Mouse (Mus musculus) neural tube, embryonic 15.5 days (tissue): ENCODE data around the gene Ccdc185. TPM values are rescaled to one million over a fixed set of nuclear protein-coding genes. Genes with fewer than 3 reads are reported as not detected.

ENCODE experiments used
- ATAC-seq: fragments of 200-750 bp; cut with Nextera tagmentation; 2 replicates; pipeline ENCODE4 v1.8.0; 2017; ENCODE audit warnings: mild to moderate bottlenecking, moderate TSS enrichment, moderate library complexity; ENCODE audit not compliant: low FRiP score
- H3K27ac ChIP-seq: fragments of 300-500 bp; sonication (generic); replicated peaks from 2 replicates; pipeline ENCODE4 v1.5.1; 2015; ENCODE audit warnings: mild to moderate bottlenecking, inconsistent platforms
- H3K27me3 ChIP-seq: fragments of 300-500 bp; sonication (generic); replicated peaks from 2 replicates; pipeline ENCODE4 v1.6.1; 2015; ENCODE audit warnings: inconsistent platforms
- H3K36me3 ChIP-seq: fragments of 300-500 bp; sonication (generic); 2 replicates; pipeline ENCODE4 v1.6.1; 2015; ENCODE audit warnings: inconsistent platforms
- H3K4me1 ChIP-seq: fragments of 300-500 bp; sonication (generic); 2 replicates; pipeline ENCODE4 v1.6.1; 2015; ENCODE audit warnings: inconsistent platforms
- H3K4me2 ChIP-seq: fragments of 300-500 bp; sonication (generic); 2 replicates; pipeline ENCODE4 v1.6.1; 2015; ENCODE audit warnings: inconsistent platforms, mild to moderate bottlenecking, moderate library complexity
- H3K4me3 ChIP-seq: fragments of 300-500 bp; sonication (generic); replicated peaks from 2 replicates; pipeline ENCODE4 v1.5.1; 2015; ENCODE audit warnings: mild to moderate bottlenecking, inconsistent platforms
- H3K9ac ChIP-seq: fragments of 300-500 bp; sonication (generic); replicated peaks from 2 replicates; pipeline ENCODE4 v1.6.1; 2015; ENCODE audit warnings: mild to moderate bottlenecking, inconsistent platforms
- H3K9me3 ChIP-seq: fragments of 300-500 bp; sonication (generic); replicated peaks from 2 replicates; pipeline ENCODE4 v1.6.1; 2016; ENCODE audit warnings: inconsistent platforms
- WGBS: fragments of 180-500 bp; shearing (Covaris S2); methylation state at CpG from one replicate; pipeline ENCODE4 v1.1.7; 2015; ENCODE audit warnings: mixed read lengths; 5-methylcytosine and 5-hydroxymethylcytosine counted together
- polyA plus RNA-seq: library from polyadenylated mRNA; unstranded; fragments of >200 nt; fragmentation: Nextera tagmentation; extraction: Ambion mirVana; gene quantifications from 2 replicates; pipeline ENCODE4 v1.2.1, GENCODE M21; 2015

The Ccdc185 gene
- polyA plus RNA-seq, 1 experiment from 2014 or later, result not detected

GRCm38 (mm10) chr1:182776749-182777410, 27.9 kb upstream of the Ccdc185 start:
- no peak overlapping the region for H3K27ac ChIP-seq
- peaks cover 12% of the 10 kb centered on the region; the same call in 1 of the 2 replicates for H3K36me3 ChIP-seq
- H3K4me2 ChIP-seq, result no peak overlapping the region
- 52% methylated on average over 10 of the region's 10 CpGs for WGBS
- ATAC-seq, result no peak; the same call in 1 of the 2 replicates
- no peak overlapping the region for H3K4me3 ChIP-seq
- no peak overlapping the region for H3K9ac ChIP-seq
- no peaks in the 10 kb centered on the region for H3K9me3 ChIP-seq
- H3K4me1 ChIP-seq, result peaks cover 10% of the 10 kb centered on the region
- no peaks in the 10 kb centered on the region for H3K27me3 ChIP-seq

DNA sequence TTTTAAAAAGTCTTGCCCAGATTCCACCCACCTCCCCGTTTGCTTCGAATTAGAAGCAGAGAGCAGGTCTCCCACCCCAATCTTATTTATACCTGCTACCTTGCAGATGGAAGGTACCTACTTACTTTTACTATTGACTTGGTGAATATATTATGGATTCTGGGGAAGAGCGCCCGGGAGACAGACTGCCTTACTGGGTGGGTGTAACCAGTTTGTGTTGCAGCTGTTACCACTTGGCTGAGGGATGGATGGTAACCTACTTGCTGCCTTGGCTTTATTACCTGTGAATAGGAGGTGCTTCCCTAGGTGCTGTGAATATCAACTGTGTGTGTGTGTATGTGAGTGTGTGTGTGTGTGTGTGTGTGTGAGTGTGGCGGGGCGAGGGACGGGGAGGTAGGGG, 26.6 kb upstream of the Ccdc185 start:
- WGBS, result 76% methylated on average over 7 of the region's 7 CpGs
- peaks cover 10% of the 10 kb centered on the region for H3K4me1 ChIP-seq
- H3K4me3 ChIP-seq, result no peak overlapping the region
- no peak for ATAC-seq
- no peaks in the 10 kb centered on the region for H3K27me3 ChIP-seq
- no peak overlapping the region for H3K27ac ChIP-seq
- H3K9me3 ChIP-seq, result no peaks in the 10 kb centered on the region
- H3K36me3 ChIP-seq, result peaks cover 9% of the 10 kb centered on the region; the same call in 1 of the 2 replicates
- no peak overlapping the region for H3K9ac ChIP-seq
- no peak overlapping the region for H3K4me2 ChIP-seq

GRCm38 (mm10) chr1:182764541-182765281, 15.7 kb upstream of the Ccdc185 start:
- H3K4me1 ChIP-seq, result peaks cover 31% of the 10 kb centered on the region
- peak overlapping the region; percentile 89 for H3K4me2 ChIP-seq
- H3K9me3 ChIP-seq, result no peaks in the 10 kb centered on the region
- H3K27ac ChIP-seq, result peak overlapping the region; percentile 76
- H3K9ac ChIP-seq, result peak overlapping the region; percentile 72
- no peaks in the 10 kb centered on the region for H3K27me3 ChIP-seq
- 1% methylated on average over 27 of the region's 27 CpGs for WGBS
- H3K4me3 ChIP-seq, result peak overlapping the region; percentile 57
- peaks cover 11% of the 10 kb centered on the region for H3K36me3 ChIP-seq
- peak; percentile 81 for ATAC-seq

DNA sequence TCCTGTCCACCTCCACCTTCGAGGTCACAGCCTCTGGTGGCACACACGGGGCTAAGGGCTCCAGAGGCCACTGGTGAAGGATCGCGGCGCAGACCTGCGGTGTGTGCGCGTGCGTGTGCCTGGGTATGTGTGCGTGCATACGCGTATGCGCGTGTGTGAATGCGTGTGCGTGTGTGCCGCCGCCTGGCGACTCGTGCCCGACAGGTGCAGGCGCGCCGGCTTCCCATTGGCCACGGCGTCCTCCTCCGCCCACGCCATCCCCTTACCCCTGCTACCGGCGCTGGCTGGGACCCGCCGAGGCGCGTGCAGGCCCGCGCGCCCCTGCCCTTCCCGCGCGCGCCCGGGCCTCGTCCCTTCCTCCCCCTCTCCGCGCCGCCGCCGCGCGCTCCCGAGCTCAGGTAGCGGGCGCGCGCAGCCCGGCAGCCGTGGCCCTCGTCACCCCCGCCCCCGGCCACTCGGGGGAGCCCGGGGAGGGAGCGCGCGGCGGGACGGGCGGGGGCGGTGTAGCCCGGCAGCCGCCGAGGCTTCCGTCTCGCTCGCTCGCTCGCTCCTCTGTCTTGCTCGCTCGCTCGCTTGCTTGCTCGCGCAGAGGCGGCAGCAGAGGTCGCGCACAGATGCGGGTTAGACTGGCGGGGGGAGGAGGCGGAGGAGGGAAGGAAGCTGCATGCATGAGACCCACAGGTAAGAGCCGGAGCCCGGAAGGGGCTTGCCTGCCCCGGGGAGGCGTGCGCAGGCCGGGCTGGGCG, 14.9 kb upstream of the Ccdc185 start, which contains the start of gene Susd4:
Gene Susd4 (plus strand): TSS at position 145 of the 746 bp plus-strand sequence.
- under 1% methylated on average over 94 of the region's 95 CpGs for WGBS
- Histone ChIP-seq H3K9me3 (no peaks in the 10 kb centered on the region), H3K9ac (peak within 1 kb of the TSS; percentile 72), H3K4me3 (peak within 1 kb of the TSS; percentile 57), H3K27ac (peak within 1 kb of the TSS; percentile 76), H3K4me1 (peaks cover 31% of the 10 kb centered on the region), H3K4me2 (peak within 1 kb of the TSS; percentile 89), H3K27me3 (no peaks in the 10 kb centered on the region), H3K36me3 (peaks cover 5% of the 10 kb centered on the region; the same call in 1 of the 2 replicates)
- peak; percentile 94 for ATAC-seq

- H3K9me3 ChIP-seq, result no peaks in the 10 kb centered on the region
- peak overlapping the region; percentile 57 for H3K4me3 ChIP-seq
- no peak for ATAC-seq
- 7% methylated on average over 17 of the region's 17 CpGs for WGBS
- H3K9ac ChIP-seq, result peak overlapping the region; percentile 72
- no peaks in the 10 kb centered on the region for H3K36me3 ChIP-seq
- H3K27me3 ChIP-seq, result no peaks in the 10 kb centered on the region
- H3K4me2 ChIP-seq, result peak overlapping the region; percentile 89
- H3K4me1 ChIP-seq, result peaks cover 31% of the 10 kb centered on the region
- peak overlapping the region; percentile 76 for H3K27ac ChIP-seq
Measured at GRCm38 (mm10) chr1:182763191-182763715, 14.3 kb upstream of the Ccdc185 start.

GRCm38 (mm10) chr1:182758783-182759182, 9.8 kb upstream of the Ccdc185 start:
- no peak for ATAC-seq
- H3K9ac ChIP-seq, result no peak overlapping the region
- no peaks in the 10 kb centered on the region for H3K27me3 ChIP-seq
- no peak overlapping the region for H3K4me3 ChIP-seq
- H3K36me3 ChIP-seq, result no peaks in the 10 kb centered on the region
- H3K4me1 ChIP-seq, result peaks cover 8% of the 10 kb centered on the region; the same call in 1 of the 2 replicates
- H3K9me3 ChIP-seq, result no peaks in the 10 kb centered on the region
- no peak overlapping the region for H3K27ac ChIP-seq
- H3K4me2 ChIP-seq, result no peak overlapping the region
- 83% methylated on average over 1 of the region's 1 CpGs for WGBS

DNA sequence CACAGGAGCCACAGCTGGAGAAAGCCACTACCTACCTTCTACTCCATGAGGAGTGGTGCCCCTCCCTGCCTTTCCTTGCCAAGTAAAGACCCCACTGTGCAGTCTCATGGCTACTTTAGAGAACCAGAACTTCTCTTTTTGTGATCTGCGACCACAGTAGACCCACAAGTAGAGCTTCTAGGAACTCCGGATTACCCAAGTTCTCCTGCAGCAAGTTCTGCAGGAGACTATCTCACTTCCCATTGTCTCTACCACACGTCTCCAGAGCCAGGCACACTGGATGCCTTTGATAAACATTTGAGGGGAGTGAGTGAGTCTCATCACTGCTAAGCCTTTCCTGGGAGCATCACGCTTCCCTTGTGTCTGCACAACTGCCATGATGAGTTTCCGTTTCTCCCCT, 5.9 kb upstream of the Ccdc185 start:
- 86% methylated on average over 5 of the region's 5 CpGs for WGBS
- Histone ChIP-seq H3K36me3 (no peaks in the 10 kb centered on the region), H3K9ac (no peak overlapping the region), H3K4me1 (no peaks in the 10 kb centered on the region), H3K9me3 (no peaks in the 10 kb centered on the region), H3K4me2 (no peak overlapping the region), H3K4me3 (no peak overlapping the region), H3K27me3 (no peaks in the 10 kb centered on the region), H3K27ac (no peak overlapping the region)
- ATAC-seq, result no peak

DNA sequence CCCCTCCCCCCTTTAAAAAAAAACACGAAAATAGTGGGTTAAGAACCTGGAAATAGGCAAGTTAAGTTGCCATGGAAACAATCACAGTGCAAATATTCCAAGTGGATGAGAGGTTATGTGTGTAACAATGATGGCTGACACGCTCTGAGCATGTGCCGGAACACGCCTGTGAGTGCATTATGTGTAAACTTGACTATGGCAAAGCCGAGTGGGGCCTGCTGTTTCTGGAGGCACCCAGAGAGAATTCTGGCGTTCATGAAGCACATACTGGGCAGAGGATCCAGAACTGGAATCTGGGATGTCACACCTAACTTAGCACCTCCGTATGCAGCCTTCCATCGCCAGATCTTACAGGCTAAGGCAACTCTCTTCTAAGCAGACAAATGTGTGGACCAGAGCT, 4.7 kb upstream of the Ccdc185 start:
- Histone ChIP-seq H3K4me2 (no peak overlapping the region), H3K36me3 (no peaks in the 10 kb centered on the region), H3K27ac (no peak overlapping the region), H3K4me1 (no peaks in the 10 kb centered on the region), H3K27me3 (no peaks in the 10 kb centered on the region), H3K9ac (no peak overlapping the region), H3K4me3 (no peak overlapping the region), H3K9me3 (no peaks in the 10 kb centered on the region)
- WGBS, result 85% methylated on average over 8 of the region's 8 CpGs
- no peak for ATAC-seq

- no peak overlapping the region for H3K4me2 ChIP-seq
- 75% methylated on average over 8 of the region's 8 CpGs for WGBS
- H3K9me3 ChIP-seq, result no peaks in the 10 kb centered on the region
- H3K36me3 ChIP-seq, result no peaks in the 10 kb centered on the region
- no peak overlapping the region for H3K4me3 ChIP-seq
- no peak overlapping the region for H3K27ac ChIP-seq
- ATAC-seq, result no peak
- H3K9ac ChIP-seq, result no peak overlapping the region
- no peaks in the 10 kb centered on the region for H3K27me3 ChIP-seq
- no peaks in the 10 kb centered on the region for H3K4me1 ChIP-seq
Measured at GRCm38 (mm10) chr1:182751301-182751700, 2.3 kb upstream of the Ccdc185 start.

GRCm38 (mm10) chr1:182747834-182748233, 1.1 kb downstream of the Ccdc185 start:
- Histone ChIP-seq H3K27ac (no peak overlapping the region), H3K36me3 (no peaks in the 10 kb centered on the region), H3K4me2 (no peak overlapping the region), H3K4me3 (no peak overlapping the region), H3K4me1 (no peaks in the 10 kb centered on the region), H3K9me3 (no peaks in the 10 kb centered on the region), H3K9ac (no peak overlapping the region), H3K27me3 (no peaks in the 10 kb centered on the region)
- ATAC-seq, result no peak
- WGBS, result 93% methylated on average over 17 of the region's 17 CpGs

- 93% methylated on average over 9 of the region's 9 CpGs for WGBS
- Histone ChIP-seq H3K4me2 (no peak overlapping the region), H3K36me3 (no peaks in the 10 kb centered on the region), H3K4me3 (no peak overlapping the region), H3K27me3 (no peaks in the 10 kb centered on the region), H3K27ac (no peak overlapping the region), H3K9ac (no peak overlapping the region), H3K4me1 (no peaks in the 10 kb centered on the region), H3K9me3 (no peaks in the 10 kb centered on the region)
- ATAC-seq, result no peak
Measured at GRCm38 (mm10) chr1:182747081-182747480, 1.9 kb downstream of the Ccdc185 start.
